Mouse (Mus musculus) naive thymus-derived CD4-positive, alpha-beta T cell, adult 2 months (primary cell): ENCODE data around the gene 6030408B16Rik.

Experiments
- DNase-seq: peaks from one replicate; pipeline ENCODE4 v3.0.0-alpha.2; 2011; ENCODE audit warnings: low read depth

Gene 6030408B16Rik

DNA sequence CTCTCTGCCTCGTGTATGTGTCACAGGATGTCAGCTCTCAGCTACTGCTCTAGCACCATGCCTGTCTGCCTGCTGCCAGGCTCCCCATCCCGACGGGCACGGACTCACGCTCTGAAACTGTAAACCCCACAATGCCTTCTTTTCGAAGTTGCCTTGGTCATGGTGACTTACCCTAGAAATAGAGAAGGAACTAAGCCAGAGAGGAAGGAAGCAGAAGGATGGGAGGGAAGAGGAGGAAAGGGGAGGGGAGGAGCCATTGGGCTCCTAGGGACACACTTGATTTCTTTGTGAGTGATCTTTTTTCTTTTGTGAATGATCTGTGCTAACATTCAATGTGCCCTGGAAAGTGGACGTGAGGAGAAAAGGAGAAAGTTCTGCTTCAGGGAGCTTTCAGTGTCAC, 5.0 kb downstream of the 6030408B16Rik start:
- no peak for DNase-seq

DNA sequence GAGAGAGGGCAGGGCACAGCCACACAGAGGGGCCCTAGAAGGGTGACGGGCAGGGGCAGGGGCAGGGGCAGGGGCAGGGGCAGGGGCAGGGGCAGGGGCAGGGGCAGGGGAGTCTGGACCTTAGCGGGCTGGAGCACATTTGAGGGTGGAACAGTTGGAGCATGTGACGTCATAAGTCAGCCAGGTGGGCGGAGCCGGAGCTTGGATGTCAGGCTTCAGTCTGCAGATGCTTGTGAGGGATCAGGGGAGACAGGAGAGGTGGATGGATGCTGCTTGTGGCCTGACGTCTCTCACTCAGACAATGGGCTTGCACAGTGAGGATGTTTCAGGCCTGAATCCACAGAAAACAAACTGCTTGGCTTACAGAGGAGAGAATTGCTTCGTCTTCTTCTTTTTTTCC, 5.5 kb downstream of the 6030408B16Rik start:
- no peak for DNase-seq

DNA sequence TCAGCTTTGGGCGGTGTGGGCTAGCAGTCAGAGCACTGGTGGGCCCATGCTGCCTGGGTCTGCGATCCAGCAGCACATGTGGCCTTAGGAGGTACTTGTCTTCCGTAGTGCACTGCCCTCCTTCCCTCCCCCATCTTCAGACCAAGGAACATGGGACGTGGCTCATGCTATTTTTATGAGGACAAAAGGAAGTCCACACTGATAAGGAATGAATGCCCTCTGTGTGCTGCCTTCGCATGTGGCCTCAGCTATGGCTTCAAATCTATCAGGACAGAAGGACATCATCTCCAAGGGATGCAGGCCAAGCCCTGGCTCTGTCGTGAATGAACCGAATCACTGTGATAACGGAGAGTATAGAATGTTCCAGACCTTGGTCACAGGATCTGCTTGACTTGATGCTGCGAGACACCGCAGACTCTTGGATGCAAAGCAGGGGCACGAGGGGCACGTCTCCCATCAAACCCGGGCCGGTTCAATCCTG, 6.5 kb downstream of the 6030408B16Rik start:
- DNase-seq: no peak

DNA sequence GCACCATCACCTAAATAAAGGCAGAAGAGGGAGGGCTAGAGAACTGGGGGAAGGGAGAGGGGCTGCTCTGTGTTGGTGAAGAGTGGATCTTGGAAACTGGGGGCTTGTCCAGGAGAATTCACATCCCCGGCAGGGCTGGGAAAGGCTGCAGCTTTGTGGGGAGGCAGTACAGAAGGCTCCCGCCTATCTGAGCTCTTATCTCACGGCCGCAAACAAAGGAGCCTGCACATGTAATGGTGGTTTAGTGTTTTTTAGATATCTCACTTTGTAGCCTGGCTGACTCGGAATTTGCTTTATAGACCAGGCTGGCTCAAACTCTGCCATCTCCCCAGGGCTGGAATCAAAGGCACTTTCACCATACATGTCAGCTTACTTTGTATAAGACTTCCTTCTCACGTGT, 7.1 kb downstream of the 6030408B16Rik start:
- DNase-seq: no peak

DNA sequence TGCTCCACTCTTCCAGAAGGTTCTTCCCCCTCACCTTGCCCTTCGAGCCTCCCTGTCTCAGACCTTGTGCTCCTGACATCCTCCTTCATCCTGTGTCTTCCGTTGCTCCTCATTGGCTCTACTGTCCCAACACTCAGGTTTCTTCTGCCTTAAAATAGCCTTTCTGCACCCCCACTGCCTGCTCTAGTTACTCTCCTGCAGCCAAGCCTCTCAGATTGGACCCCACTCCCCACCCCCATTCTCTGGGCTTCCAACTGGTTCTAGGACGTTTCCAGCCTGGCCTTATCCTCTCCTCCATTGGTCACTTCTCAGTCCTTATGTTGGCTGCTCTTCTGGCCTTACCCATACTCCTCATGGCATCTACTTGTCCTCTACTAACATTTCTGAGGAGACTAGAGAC, 9.2 kb downstream of the 6030408B16Rik start:
- DNase-seq: no peak

DNA sequence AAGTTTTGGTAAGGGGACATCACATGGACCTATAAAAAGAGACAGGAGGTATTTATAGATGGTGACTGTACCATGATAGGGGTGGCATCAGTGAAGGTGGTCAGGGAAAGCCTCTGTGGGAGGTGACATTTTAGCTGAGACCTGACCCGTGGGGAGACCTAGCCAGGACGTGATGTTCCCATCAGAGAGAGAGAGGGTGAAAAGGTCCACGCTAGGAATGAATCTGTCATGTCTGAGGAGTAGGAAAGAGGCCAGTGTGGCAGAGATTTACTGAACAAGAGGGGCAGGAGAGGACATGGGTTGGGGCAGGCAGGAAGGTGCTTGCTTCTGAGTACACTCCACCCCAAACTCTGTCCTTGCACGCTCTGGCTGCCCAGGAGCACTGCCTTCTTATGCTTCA, 10.8 kb downstream of the 6030408B16Rik start:
- DNase-seq: no peak

DNA sequence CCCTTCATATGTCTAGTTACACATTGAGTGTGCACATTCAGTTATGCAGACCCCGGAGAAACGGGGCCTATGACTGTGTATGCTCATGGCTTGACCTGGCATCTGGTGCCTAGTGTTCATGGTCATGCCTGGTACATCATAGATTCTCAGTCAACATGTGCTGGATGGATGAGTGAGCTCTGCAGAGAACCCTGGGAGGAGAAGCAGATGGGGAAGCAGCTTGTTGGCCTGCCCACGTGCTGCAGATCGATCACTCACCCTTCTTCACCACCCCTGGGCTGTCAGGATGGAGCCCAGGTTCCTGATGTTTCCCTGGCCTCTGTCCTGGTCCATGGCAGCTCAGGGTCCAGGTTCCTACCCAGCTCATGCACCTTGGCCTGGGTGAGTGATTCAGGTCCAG, 13.4 kb downstream of the 6030408B16Rik start:
- DNase-seq: no peak

DNA sequence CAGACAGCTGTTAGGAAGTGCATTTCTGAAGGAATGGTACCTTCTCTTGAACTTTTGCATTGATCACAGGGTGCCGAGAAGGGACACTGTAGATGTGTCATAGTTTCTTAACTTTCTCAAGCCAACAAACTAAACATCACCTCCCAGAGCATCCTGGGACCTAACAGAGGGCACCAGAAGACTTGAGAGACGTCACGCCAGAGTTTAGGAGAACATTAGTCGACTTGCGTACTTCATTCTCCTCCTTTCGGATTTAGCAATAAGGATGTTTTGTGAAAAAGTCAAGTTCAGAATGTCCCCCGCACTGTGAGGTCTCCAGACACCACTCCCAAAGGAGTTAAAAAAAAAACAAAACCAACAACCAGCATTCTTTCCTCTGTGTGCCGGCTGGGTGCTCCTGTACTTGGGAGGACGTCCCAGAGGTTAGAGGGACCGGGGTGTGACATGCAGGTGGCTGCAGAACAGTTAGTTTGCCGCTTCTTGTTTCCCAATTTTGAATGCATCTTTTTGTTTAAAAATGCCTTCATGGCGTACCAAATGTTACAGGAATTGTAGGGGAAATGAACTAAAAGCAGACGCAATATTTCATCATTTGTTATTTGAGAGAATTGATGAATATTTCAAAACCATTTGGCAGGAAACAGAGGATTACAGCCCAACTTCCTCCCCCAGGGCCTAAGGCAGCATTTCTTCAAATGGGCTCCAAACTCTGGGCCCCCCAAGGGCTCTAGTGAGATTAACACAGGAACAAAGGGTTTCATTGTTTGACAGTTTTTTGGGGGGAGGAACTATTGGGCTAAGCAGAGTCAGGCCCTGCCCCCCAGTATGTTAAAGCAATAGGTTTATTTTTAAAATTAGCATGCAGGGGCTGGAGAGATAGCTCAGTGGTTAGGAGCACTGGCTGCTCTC, 15.7 kb downstream of the 6030408B16Rik start:
- no peak for DNase-seq

DNA sequence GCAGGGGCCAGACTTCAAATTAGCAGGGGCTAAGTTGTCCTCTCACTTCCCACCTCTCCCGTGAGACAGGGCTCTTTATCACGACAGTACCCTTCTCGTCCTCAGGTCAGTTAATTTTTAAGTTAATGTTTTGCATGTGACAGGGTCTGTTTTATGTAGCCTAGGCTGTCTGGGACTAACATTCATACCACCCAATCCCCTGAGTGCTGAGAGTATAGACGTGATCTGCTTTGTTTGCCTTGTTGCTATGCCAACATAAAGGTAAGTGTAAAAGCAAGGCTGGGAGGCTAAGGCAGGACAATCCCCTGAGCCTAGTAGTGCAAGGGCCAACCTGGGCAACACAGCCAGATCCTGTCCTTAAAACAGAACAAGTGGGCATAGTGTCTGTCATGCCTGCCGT, 16.5 kb downstream of the 6030408B16Rik start:
- no peak for DNase-seq

DNA sequence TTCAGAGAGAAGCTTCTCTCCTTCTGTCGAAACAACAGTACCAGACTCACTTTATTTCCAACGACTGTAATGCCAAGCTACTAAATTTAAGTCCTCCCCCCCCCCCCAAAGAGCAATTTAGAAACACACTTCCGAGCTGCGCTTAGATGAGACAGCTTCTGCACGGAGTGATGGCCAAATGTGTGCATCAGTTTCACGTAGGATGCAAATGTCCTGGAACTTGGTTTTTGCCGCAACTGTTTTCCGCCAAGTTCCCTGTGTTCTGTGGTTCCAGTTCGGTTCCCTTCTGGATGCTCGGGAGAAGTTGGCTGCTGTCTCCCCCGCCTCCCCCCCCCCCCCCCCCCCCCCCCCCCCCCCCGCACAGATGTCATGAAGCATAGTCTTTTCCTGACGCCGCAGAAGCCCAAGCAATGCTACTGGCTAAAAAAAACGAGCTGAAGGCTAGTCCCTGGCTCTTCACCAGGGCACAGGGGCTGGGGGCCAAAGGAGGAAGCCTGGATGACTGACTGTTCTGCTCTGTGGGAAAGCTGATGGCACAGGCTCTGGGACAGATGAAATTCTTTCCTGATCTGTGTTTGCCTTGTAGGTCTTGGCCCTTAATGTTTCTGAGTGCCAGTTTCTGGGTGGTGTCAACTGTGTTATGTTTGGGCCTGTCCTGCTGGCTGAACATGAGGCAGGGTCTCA, 18.2 kb downstream of the 6030408B16Rik start:
- DNase-seq: no peak

DNA sequence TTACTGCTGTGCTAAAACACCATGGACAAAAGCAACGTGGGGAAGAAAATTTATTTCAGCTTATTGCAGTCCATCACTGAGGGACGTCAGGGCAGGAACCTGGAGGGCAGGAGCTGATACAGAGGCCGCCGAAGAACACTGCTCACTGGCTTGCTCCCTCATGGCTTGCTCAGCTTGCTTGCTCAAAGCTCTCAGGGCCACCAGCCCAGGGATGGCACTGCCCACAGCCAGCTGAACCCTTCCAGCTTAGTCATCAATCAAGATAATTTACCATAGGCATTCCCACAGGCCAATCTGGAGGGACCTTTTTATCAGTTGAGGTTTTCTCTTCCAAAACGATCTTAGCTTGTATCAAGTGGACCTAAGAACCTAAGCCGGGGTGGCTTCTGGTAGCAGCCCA, 19.0 kb downstream of the 6030408B16Rik start:
- DNase-seq: no peak

DNA sequence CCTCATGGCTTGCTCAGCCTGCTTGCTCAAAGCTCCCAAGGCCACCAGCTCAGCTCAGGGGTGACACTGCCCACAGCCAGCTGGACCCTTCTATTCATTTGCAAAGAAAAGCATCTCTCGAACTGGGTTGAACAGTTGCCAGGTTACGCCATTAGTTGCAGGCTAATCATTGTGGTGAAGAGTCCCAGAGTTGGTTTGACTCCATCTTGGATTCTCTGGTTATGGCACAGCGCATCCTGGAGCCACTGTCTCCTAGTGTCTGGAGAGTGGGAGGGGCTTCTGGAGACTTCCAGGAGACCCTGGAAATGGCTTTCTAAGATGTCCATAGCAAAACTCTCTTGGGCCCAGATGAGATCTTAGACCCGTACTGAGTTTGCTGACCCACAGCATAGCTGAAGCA, 22.4 kb downstream of the 6030408B16Rik start:
- DNase-seq: no peak

DNA sequence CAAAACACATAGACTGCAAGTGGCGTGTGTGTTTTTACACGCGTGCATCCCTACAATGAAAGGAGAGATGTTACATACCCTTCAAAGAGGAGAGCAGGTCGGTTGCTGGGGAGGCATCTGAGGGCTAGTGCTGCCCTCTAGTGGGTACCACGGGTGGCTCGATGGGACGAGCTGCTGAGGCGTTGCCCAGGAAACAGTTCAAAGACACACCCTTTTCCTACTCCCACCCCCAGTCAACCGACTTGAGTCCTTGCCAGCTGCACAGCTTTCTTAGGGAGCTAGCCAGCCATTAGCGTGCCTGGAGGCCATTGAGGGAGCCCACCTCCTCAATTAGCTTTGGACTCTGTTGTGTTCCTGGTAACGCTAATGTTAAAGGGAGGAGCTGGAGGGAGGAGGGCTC, 22.8 kb downstream of the 6030408B16Rik start:
- peak; percentile 93 for DNase-seq

DNA sequence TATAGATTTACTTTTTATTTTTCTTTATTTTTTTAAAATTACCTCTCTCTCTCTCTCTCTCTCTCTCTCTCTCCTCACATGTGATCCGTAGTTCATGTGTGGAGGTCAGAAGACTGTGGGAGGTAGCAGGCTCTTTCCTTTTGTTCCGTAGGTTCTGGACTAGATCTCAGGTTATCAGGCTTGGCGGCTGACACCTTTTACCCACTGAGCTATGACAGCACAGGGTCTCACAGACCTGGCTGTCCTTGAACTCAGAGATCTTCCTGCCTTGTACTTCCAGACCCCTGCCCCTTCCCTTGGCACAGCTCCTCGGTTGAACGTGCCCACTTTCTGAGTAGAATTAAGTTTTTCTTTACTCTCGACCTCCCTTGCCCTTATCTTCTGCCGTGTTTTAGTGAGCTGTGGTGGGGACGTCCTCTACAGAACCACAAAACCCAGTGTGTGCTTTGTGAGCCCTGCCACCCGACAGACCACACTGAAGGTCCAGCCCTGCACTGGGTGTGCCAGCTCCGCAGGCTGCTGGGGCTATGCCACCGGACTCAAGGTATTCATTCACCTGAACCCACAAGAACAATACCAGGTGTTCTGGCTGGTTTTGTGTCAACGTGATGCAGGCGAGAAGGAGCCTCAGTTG, 23.4 kb downstream of the 6030408B16Rik start:
- peak; percentile 24 for DNase-seq

DNA sequence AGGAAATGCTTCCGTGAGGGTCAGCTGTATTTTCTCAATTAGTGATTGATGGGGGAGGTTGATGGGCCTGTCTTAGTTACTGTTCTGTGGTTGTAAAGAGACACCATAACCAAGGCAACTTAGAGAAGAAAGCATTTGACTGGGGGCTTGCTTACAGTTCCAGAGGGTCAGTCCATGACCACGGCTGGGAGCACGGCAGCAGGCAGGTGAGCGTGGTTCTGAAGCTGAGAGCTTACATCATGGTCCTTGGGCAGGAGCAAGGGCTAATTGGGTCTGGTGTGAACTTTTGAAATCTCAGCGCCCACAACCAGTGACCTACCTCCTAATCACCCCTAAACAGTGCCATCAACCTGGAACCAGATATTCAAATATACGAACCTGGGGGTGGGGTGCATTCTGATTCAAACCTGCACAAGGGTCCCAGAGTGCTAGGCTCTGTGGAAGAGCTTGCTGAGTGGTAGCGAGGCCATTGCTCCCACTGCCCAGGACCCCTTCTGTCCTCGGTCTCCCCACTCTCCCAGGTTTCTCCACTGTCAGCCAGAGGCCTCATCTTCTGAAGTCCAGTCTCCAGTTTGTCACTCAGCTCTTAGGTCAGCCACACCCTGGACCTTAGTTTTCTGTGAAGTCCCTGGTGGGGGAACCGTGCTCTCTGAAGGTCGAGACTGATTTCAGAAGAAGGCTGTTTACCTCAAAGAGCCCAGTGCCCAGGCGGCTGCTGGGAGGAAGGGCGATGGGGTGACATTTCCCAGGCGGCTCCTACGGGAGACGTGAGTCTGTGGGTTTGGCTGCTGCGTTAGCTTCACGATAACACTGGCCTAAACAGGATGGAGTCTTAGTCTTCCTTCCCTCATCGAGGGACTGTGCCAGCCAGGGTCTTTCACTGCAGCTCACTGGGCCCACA, 24.2 kb downstream of the 6030408B16Rik start:
- no peak for DNase-seq

DNA sequence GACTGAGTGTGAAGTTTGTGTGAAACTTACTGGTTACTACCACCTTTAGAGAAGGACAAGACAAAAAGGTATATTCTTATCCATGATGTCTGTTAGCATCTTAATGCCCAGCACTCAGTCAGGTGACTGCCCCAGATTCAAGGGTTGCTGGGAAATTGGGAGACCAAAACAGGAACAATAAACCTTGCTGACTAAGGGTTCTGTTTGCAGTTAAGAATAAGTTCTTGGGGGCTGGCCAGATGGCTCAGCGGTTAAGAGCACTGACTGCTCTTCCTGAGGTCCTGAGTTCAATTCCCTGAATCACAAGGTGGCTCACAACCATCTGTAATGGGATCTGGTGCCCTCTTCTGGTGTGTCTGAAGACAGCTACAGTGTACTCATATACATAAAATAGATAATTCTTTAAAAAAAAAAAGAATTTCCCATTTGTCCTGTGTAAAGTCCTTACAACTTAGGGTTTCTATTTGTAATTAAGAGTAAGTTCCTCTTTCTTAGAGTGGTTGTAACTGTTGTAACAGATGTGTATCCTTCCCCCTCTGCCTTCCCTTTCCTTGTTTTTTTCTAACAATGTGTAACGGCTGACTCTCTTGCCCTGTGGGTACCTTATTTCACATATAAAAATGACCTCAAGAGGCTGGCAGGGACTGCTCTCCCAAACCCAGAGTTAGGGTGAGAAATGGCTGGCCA, 24.9 kb downstream of the 6030408B16Rik start:
- no peak for DNase-seq

DNA sequence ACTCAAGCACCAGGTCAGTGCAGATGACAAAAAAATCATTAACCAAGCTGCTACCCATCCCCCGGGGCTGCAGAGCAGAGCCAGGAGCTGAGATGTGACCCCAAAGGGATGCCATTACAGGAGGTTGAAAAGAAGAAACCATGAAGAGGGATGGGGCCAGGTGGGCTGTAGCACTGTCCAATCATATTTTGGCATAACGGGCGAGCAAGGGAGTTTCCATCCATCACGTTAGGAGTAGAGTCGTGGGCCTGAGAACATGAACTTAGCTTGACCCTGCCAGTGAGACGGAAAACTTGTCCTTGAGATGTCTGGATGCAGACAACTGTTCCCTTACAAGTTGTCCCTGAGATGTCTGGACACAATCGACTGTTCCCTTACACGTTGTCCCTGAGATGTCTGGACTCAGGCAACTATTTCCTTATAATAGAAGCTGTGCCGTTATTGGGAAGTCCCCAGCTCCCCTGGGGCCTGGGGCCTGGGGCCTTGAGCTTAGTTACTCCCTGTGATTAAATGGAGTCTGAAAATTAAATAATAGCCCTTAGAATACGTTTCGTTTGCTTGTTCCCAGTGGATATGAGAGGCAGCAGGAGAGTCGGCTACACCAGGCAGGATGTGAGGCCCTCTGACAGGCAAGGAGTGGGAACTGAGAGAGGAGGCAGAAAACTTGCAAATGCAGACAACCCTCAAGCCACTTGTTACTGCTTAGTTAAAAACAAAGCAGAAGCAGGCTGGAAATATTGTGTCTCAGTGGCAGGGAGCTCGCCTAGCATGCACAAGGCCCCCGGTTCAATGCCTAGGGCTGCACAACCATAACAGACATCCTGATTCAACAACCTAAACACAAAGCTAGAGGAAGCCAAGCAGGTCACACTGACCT, 26.1 kb downstream of the 6030408B16Rik start:
- no peak for DNase-seq

DNA sequence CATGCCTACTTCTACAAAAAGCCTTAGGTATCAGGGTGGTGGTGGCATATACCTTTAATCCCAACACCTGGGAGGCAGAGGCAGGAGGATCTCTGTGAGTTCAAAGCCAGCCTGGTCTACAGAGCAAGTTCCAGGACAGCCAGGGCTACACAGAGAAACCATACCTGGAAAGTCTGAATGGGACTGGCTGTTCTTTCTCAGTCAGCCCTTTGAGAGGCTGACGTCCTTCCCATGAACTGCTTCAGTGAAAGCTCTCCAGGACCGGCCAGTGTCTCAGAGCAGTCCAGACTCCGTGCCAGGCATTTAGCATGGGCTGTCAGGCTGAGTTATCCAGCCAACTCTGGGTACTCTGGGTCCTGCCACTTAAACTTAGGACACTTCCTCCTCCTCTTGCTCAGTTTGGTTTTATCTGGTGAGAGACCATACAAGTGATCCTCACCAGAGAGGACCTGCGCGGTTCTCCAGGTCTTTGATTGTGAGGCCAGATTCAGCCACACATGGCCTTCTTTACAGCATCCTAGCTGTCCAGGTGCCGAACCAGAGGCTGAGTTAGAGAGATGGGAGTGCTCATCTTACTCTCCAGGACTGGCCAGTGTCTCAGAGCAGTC, 27.1 kb downstream of the 6030408B16Rik start:
- no peak for DNase-seq

DNA sequence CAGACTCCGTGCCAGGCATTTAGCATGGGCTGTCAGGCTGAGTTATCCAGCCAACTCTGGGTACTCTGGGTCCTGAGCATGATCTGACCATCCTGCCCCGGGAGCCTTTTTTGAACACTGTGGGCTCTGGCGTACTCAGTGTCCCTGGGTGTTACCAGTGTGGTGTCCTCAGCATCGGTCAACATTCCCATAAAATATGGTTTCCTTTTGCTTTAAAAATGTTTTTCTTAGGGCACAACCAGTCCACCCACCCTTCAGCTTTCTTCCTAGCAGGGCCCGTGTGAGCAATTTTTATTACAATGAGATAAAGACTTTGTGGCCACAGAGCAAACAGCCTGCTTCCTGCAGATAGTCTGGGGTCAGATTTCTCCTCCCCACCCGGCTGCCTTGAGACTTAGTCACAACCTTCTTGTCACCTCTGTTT, 27.6 kb downstream of the 6030408B16Rik start:
- DNase-seq: no peak

DNA sequence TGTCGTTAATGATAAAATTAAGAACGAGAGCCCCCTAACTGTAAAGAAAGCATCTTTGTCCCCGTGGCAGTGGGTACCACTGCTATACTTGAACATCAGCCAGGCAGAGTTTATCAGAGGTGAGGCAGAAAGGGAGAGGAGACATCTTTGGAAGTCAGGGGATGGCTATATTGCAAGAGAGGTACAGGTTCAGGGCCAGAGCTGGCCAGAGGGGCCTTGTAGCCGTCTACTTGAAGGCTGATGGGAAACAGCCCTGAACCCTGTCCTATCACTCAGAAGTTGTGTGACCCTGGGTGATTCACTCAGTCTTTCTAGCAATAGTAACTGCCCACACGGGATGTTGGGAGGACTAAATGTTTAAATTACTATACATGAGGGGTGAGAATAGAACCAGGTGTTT, 28.1 kb downstream of the 6030408B16Rik start:
- DNase-seq: no peak
